Mouse (Mus musculus): ENCODE measurements at regions not wholly inside any gene's neighbourhood (a gene's known extent, or its start where the extent isn't known, plus 50 kb on each side); places are given as distances from the start of the nearest gene placed in this dataset.

DNA sequence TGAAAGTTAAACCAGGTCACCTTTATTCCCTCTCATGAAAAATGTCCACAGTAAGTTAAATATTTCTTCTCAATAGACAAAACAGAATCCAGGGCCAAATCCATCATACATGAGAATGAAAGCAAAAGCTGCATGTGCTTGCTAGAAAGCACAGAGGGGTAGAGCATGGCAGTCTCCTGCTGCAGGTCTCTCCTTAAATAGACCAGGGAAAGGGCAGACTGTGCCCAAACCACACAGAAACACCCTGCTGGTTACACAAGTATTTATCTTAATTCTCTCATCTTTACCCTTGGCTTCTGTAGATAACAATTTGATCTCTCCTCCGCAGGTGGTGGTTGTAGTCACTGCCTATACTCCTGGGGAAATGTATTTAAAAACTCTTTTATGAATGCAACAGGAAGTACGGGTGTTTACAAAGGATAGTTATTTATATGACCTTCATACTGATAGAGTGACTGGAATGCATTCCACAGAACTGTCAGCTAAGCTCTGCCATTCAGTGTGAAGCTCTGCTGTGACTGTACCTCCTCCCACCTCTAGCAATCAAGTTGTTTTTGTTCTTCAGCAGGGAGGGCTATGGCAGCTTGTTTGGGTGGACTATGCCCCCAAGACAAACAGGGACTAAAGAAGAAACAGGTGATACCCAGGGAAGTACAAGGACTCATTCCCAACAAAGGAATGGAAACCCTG, 538.4 kb upstream of the Nrsn1 start:
- TF ChIP-seq CTCF (IDR thresholded peaks at IDR 0.05; ENCODE audit: low read depth) (no peak), EP300 (IDR thresholded peaks at IDR 0.05; ENCODE audit: low read depth) (no peak)
